Comparison of ENCODE assay signal across 9 mouse cellular contexts in the genomic region with DNA sequence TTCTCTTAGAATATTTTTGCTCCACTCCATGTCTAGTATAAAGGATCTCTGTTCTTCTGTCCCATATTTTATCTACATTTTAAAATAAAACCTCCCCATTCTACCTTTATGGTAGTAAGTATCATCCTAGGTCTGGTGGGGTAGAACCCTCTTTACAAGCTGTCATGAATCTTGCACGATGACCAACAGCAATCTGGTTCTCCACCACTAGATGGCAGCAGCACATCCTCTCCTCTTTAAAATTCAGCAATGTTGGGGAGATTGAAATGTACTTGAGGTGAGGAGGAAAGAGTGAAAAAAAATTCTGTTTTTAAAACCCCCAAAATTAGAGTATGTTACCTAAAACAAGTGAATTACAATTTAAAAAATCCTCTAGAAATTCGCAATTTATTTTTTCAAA.
A peak's percentile ranks its signal among the peaks of the same experiment; 100 is the strongest.
DNase-seq lines count a peak whose midpoint lies in the region; ATAC-seq lines count a peak whose summit lies in the region.
"Had no signal": no experiment of that assay in that cellular context is flagged by ENCODE, and none has a peak within 500 bp of the region (broad histone marks: within the 10 kb centered on the region; RNA-seq: fewer than 3 reads in every experiment).

No protein-coding gene starts in this region.

- no peaks in the 10 kb centered on the region for H3K9me3 ChIP-seq in forebrain, embryonic 14.5 days (replicated peaks; ENCODE audit: control insufficient read depth, low read length)
- H3K9me3 ChIP-seq: hindbrain, embryonic 15.5 days had no signal

- H3K4me1 ChIP-seq in forebrain, embryonic 14.5 days (ENCODE audit: control insufficient read depth, insufficient read depth, low read length): no peaks in the 10 kb centered on the region
- H3K4me1 ChIP-seq: hindbrain, embryonic 15.5 days had no signal

- peak; percentile 6 to 63 for DNase-seq in adrenal gland, adult (ENCODE audit: inconsistent age in 2 of 2, low spot score in 1 of 2)
- DNase-seq in adrenal gland, postnatal 4 days (ENCODE audit: low spot score in 2 of 2): no peak
- DNase-seq in 416B (ENCODE audit: low read depth): peak; percentile 43
- peak; percentile 37 for DNase-seq in cerebellum, adult 11 months
- DNase-seq in forebrain, embryonic 14.5 days (ENCODE audit: low spot score): peak; percentile 70
- DNase-seq in kidney, postnatal 4 days: peak; percentile 63 to 69
- peak; percentile 37 for DNase-seq in lung, postnatal 14 days
- DNase-seq in telencephalon, adult 2 months (ENCODE audit: low read depth, low spot score): peak; percentile 11

- no peak overlapping the region for H3K9ac ChIP-seq in forebrain, embryonic 14.5 days (ENCODE audit: low read length)
- H3K9ac ChIP-seq: hindbrain, embryonic 15.5 days had no signal

- H3K27ac ChIP-seq in forebrain, embryonic 14.5 days (ENCODE audit: low read depth, low read length): no peak overlapping the region
- H3K27ac ChIP-seq: hindbrain, embryonic 15.5 days had no signal

- no peak overlapping the region for H3K4me2 ChIP-seq in forebrain, embryonic 14.5 days (ENCODE audit: low read length)
- H3K4me2 ChIP-seq: hindbrain, embryonic 15.5 days had no signal

- no peak overlapping the region for H3K4me3 ChIP-seq in forebrain, embryonic 14.5 days (ENCODE audit: low read depth, low read length)
- H3K4me3 ChIP-seq: hindbrain, embryonic 15.5 days had no signal

- no peaks in the 10 kb centered on the region for H3K27me3 ChIP-seq in forebrain, embryonic 14.5 days (replicated peaks; ENCODE audit: control insufficient read depth, insufficient read depth, low read length)
- H3K27me3 ChIP-seq: hindbrain, embryonic 15.5 days had no signal

- H3K36me3 ChIP-seq in forebrain, embryonic 14.5 days (ENCODE audit: control insufficient read depth, insufficient read depth, low read length): no peaks in the 10 kb centered on the region
- H3K36me3 ChIP-seq: hindbrain, embryonic 15.5 days had no signal

- peak; percentile 71; the same call in 1 of the 2 replicates for ATAC-seq in forebrain, embryonic 14.5 days

- WGBS in forebrain, embryonic 14.5 days: 29% methylated on average over 2 of the region's 2 CpGs

Comparison
In these comparisons a context has a peak if more than half of its experiments do, and no peak if none do; other contexts are left out.
1. DNase-seq: peak in adrenal gland, adult (2 of 2), 416B (single experiment), cerebellum, adult 11 months (single experiment), forebrain, embryonic 14.5 days (single experiment), kidney, postnatal 4 days (2 of 2), lung, postnatal 14 days (single experiment) and telencephalon, adult 2 months (single experiment); none in adrenal gland, postnatal 4 days (0 of 2).